Mouse (Mus musculus) CH12.LX (cell line): ENCODE data around the gene Robo2. TPM values are rescaled to one million over a fixed set of nuclear protein-coding genes. Genes with fewer than 3 reads are reported as not detected.

Experiments used
- DNase-seq: peaks from one replicate; pipeline ENCODE4 v3.0.0-alpha.2; 2013; ENCODE audit errors: extremely low read depth
- H3K27ac ChIP-seq: 2 replicates; pipeline ENCODE4 v1.5.1; 2012; ENCODE audit warnings: low read depth, mild to moderate bottlenecking, control low read depth, moderate library complexity; ENCODE audit not compliant: insufficient read depth
- H3K27me3 ChIP-seq: replicated peaks from 2 replicates; pipeline ENCODE3; 2012; ENCODE audit warnings: inconsistent platforms
- H3K36me3 ChIP-seq, 2 experiments: replicated peaks in 1 of 2; 2 replicates each; pipeline versions ENCODE3 to v1.6.1; 2012; ENCODE audit warnings: inconsistent platforms in 1 of 2, low read length in 1 of 2, mild to moderate bottlenecking in 1 of 2, mixed read lengths in 1 of 2, moderate library complexity in 1 of 2; ENCODE audit not compliant: control insufficient read depth in 1 of 2, insufficient read depth in 1 of 2
- H3K4me1 ChIP-seq, 2 experiments: 2 replicates each; pipeline ENCODE4 v1.6.1; 2012; ENCODE audit warnings: inconsistent platforms in 1 of 2, moderate library complexity in 1 of 2; ENCODE audit not compliant: insufficient read depth in 2 of 2, control insufficient read depth in 1 of 2
- H3K4me2 ChIP-seq: 2 replicates; pipeline ENCODE4 v1.6.1; 2012; ENCODE audit warnings: low read depth, mild to moderate bottlenecking, control low read depth; ENCODE audit not compliant: poor library complexity, insufficient read depth, severe bottlenecking
- H3K4me3 ChIP-seq, 3 experiments: fragments of 150-350 bp in 1 of 3; sonication (generic) in 1 of 3; replicated peaks in 1 of 3; 2 replicates each; pipeline versions ENCODE3 to v1.5.1; 2011 to 2012; ENCODE audit warnings: low read depth in 2 of 3, low read length in 2 of 3, mild to moderate bottlenecking in 2 of 3, moderate library complexity in 2 of 3, control low read depth in 1 of 3, improper control_type of control experiment in 1 of 3, inconsistent platforms in 1 of 3, mixed read lengths in 1 of 3; ENCODE audit not compliant: poor library complexity in 1 of 3
- H3K79me2 ChIP-seq: replicated peaks from 2 replicates; pipeline ENCODE4 v1.6.1; 2012; ENCODE audit warnings: mild to moderate bottlenecking, moderate library complexity; ENCODE audit not compliant: control insufficient read depth, poor library complexity, insufficient read depth, severe bottlenecking; ENCODE audit errors: extremely low read depth
- H3K9ac ChIP-seq: 2 replicates; pipeline ENCODE4 v1.6.1; 2012; ENCODE audit warnings: low read depth, mild to moderate bottlenecking, control low read depth, moderate library complexity; ENCODE audit not compliant: insufficient read depth
- H3K9me3 ChIP-seq: replicated peaks from 2 replicates; pipeline ENCODE3; 2012; ENCODE audit warnings: low read length, inconsistent platforms, mixed read lengths
- BHLHE40 ChIP-seq: IDR thresholded peaks from 2 replicates; pipeline ENCODE4 v1.6.1; 2011; ENCODE audit warnings: mild to moderate bottlenecking, low read depth, low read length, improper control_type of control experiment
- CHD1 ChIP-seq: IDR thresholded peaks from 2 replicates; pipeline ENCODE4 v1.6.1; 2012; ENCODE audit warnings: low read depth, low read length, improper control_type of control experiment, inconsistent platforms
- E2F4 ChIP-seq: IDR thresholded peaks from 2 replicates; pipeline ENCODE4 v1.6.1; 2011; ENCODE audit warnings: low read depth, low read length, improper control_type of control experiment; ENCODE audit not compliant: insufficient replicate concordance
- ETS1 ChIP-seq: conservative IDR thresholded peaks from 2 replicates; pipeline ENCODE4 v1.6.1; 2012; ENCODE audit warnings: low read depth, mild to moderate bottlenecking, inconsistent platforms, low read length, improper control_type of control experiment, moderate library complexity
- IRF4 ChIP-seq: IDR thresholded peaks from 2 replicates; pipeline ENCODE4 v1.6.1; 2014; ENCODE audit warnings: low read depth, mild to moderate bottlenecking, inconsistent platforms, low read length, improper control_type of control experiment
- JUND ChIP-seq: conservative IDR thresholded peaks from 2 replicates; pipeline ENCODE4 v1.6.1; 2011; ENCODE audit warnings: low read depth, low read length, improper control_type of control experiment
- KAT2A ChIP-seq: IDR thresholded peaks from 2 replicates; pipeline ENCODE4 v1.6.1; 2012; ENCODE audit warnings: low read length, improper control_type of control experiment, inconsistent platforms; ENCODE audit not compliant: insufficient replicate concordance
- MAX ChIP-seq: IDR thresholded peaks from 2 replicates; pipeline ENCODE4 v1.6.1; 2011; ENCODE audit warnings: low read length, improper control_type of control experiment
- MAZ ChIP-seq: IDR thresholded peaks from 2 replicates; pipeline ENCODE4 v1.6.1; 2012; ENCODE audit warnings: low read depth, mild to moderate bottlenecking, inconsistent platforms, low read length, improper control_type of control experiment, moderate library complexity
- MEF2A ChIP-seq: IDR thresholded peaks from 2 replicates; pipeline ENCODE4 v1.6.1; 2014; ENCODE audit warnings: low read depth, mild to moderate bottlenecking, inconsistent platforms, low read length, improper control_type of control experiment, borderline replicate concordance
- MXI1 ChIP-seq: IDR thresholded peaks from 2 replicates; pipeline ENCODE4 v1.6.1; 2011; ENCODE audit warnings: mild to moderate bottlenecking, low read depth, low read length, improper control_type of control experiment
- MYC ChIP-seq: IDR thresholded peaks from 2 replicates; pipeline ENCODE4 v1.6.1; 2011; ENCODE audit warnings: low read depth, mild to moderate bottlenecking, improper control_type of control experiment, low read length
- NELFE ChIP-seq: IDR thresholded peaks from 2 replicates; pipeline ENCODE4 v1.6.1; 2011; ENCODE audit warnings: low read depth, low read length, improper control_type of control experiment
- NRF1 ChIP-seq: IDR thresholded peaks from 2 replicates; pipeline ENCODE4 v1.6.1; 2014; ENCODE audit warnings: low read depth, mild to moderate bottlenecking, inconsistent platforms, low read length, improper control_type of control experiment, moderate library complexity
- RCOR1 ChIP-seq: conservative IDR thresholded peaks from 2 replicates; pipeline ENCODE4 v1.6.1; 2012; ENCODE audit warnings: low read depth, mild to moderate bottlenecking, inconsistent platforms, low read length, improper control_type of control experiment
- SIN3A ChIP-seq: IDR thresholded peaks from 2 replicates; pipeline ENCODE4 v1.6.1; 2012; ENCODE audit warnings: low read length, improper control_type of control experiment, inconsistent platforms
- TBP ChIP-seq: conservative IDR thresholded peaks from 2 replicates; pipeline ENCODE4 v1.6.1; 2011; ENCODE audit warnings: low read depth, low read length, improper control_type of control experiment
- TCF12 ChIP-seq: IDR thresholded peaks from 2 replicates; pipeline ENCODE4 v1.6.1; 2014; ENCODE audit warnings: low read depth, mild to moderate bottlenecking, inconsistent platforms, low read length, improper control_type of control experiment
- USF1 ChIP-seq: IDR thresholded peaks from 2 replicates; pipeline ENCODE4 v1.6.1; 2014; ENCODE audit warnings: low read depth, mild to moderate bottlenecking, inconsistent platforms, low read length, improper control_type of control experiment
- USF2 ChIP-seq: conservative IDR thresholded peaks from 2 replicates; pipeline ENCODE4 v1.6.1; 2011; ENCODE audit warnings: low read depth, low read length, improper control_type of control experiment
- ZKSCAN1 ChIP-seq: IDR thresholded peaks from 2 replicates; pipeline ENCODE4 v1.6.1; 2012; ENCODE audit warnings: low read depth, inconsistent platforms, low read length, improper control_type of control experiment, borderline replicate concordance
- ZMIZ1 ChIP-seq: IDR thresholded peaks from 2 replicates; pipeline ENCODE4 v1.6.1; 2012; ENCODE audit warnings: low read depth, mild to moderate bottlenecking, inconsistent platforms, low read length, improper control_type of control experiment
- ZNF384 ChIP-seq: IDR thresholded peaks from 2 replicates; pipeline ENCODE4 v1.6.1; 2012; ENCODE audit warnings: low read depth, low read length, improper control_type of control experiment, inconsistent platforms
- dilution Hi-C: fragments of 300-500 bp; cut with MboI; formaldehyde crosslinking; loops from 2 replicates; pipeline ENCODE4 v1.14.3; 2020; ENCODE audit warnings: low sequenced_read_pairs; ENCODE audit not compliant: extremely low pct_unique_long_range_greater_than_20kb, extremely low pct_ligation_motif_present
- in situ Hi-C: fragments of 300-500 bp; cut with MboI; formaldehyde crosslinking; loops from 3 replicates; pipeline ENCODE4 v1.14.3; 2019; ENCODE audit warnings: low sequenced_read_pairs, low pct_ligation_motif_present, low pct_unique_long_range_greater_than_20kb, mixed read lengths
- polyA plus RNA-seq: library from polyadenylated mRNA; unstranded; fragments of >175 nt; gene quantifications from 2 replicates; pipeline ENCODE4 v1.2.1, GENCODE M21; 2012; ENCODE audit warnings: low read depth; ENCODE audit not compliant: insufficient read length
- total RNA-seq, 2 experiments: library from RNA; depleted of rRNA; stranded (reverse); fragments of 300-350 nt in 1 of 2; fragments of >200 nt in 1 of 2; gene quantifications; 2 replicates each; pipeline ENCODE4 v1.2.3; 2012 to 2014

The Robo2 gene
- total and polyA plus RNA-seq, 3 experiments = not detected

DNA sequence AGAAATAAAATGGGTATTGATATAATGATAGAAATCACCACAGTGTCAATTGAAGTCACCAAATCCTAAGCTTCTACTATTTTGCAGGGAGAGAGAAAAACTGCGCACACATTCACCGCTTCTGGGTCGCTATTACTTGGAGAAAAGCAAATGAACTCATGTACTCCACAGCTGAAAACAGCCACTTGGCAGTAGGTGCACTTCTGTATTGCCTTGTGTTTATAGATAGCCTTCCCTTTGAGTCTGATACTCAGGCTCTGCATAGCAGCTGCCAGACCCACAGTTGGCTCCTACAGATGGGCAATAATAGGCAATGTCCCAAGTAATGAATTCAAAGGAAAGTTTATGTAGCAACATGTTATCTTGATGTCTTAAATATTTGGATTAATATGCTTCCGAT lies 2.1 kb downstream of the Robo2 start:
- no peaks in the 10 kb centered on the region for H3K27me3 ChIP-seq
- no peak overlapping the region for H3K27ac ChIP-seq
- no peaks in the 10 kb centered on the region for H3K79me2 ChIP-seq
- H3K4me1 ChIP-seq = no peaks in the 10 kb centered on the region
- peaks cover 56% of the 10 kb centered on the region for H3K9me3 ChIP-seq
- H3K4me2 ChIP-seq = no peak overlapping the region
- dilution Hi-C loops = no loop called here
- no peak overlapping the region for H3K9ac ChIP-seq
- H3K4me3 ChIP-seq = no peak overlapping the region
- H3K36me3 ChIP-seq = no peaks in the 10 kb centered on the region
- DNase-seq = no peak
- in situ Hi-C loops = no loop called here
- TF ChIP-seq ETS1 (no peak), JUND (no peak), MAX (no peak), USF1 (no peak), MYC (no peak), BHLHE40 (no peak), IRF4 (no peak), ZMIZ1 (no peak), E2F4 (no peak), MAZ (no peak)

DNA sequence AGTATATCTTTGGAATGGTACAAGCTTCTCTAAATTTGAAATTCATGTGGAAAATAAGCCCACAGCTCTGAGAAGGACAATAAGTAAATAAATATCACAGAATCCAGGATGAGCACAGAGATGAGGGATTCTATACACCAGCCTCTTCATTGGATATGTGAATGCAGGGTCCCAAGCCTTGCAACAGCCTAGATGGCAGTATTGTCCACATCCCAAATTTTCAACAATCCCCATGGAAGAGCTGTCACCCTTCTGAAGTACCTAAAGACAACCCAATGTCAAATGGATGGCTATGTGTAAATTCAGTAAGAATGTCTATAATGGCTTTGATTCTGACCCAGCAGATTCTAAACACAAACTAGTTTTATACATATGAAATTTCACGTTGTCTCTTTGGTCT lies 3.1 kb downstream of the Robo2 start:
- Histone ChIP-seq H3K4me3 (no peak overlapping the region), H3K27ac (no peak overlapping the region), H3K9ac (no peak overlapping the region), H3K9me3 (peaks cover 61% of the 10 kb centered on the region), H3K27me3 (no peaks in the 10 kb centered on the region), H3K4me1 (no peaks in the 10 kb centered on the region), H3K36me3 (no peaks in the 10 kb centered on the region), H3K79me2 (no peaks in the 10 kb centered on the region), H3K4me2 (no peak overlapping the region)
- DNase-seq = no peak
- TF ChIP-seq JUND (no peak), SIN3A (no peak), E2F4 (no peak), NRF1 (no peak), MEF2A (no peak), TCF12 (no peak), KAT2A (no peak), MXI1 (no peak), TBP (no peak), ZKSCAN1 (no peak), BHLHE40 (no peak), RCOR1 (no peak), USF2 (no peak), NELFE (no peak), ZNF384 (no peak), CHD1 (no peak), USF1 (no peak)
- dilution Hi-C loops = no loop called here
- in situ Hi-C loops = no loop called here
